Mouse (Mus musculus) kidney, postnatal 0 days (tissue): ENCODE results near the gene Cdkn3. TPM values are rescaled to one million over a fixed set of nuclear protein-coding genes. Genes with fewer than 3 reads are reported as not detected.

Source experiments
- ATAC-seq: fragments of 200-750 bp; cut with Nextera tagmentation; replicated peaks from 2 replicates; pipeline ENCODE4 v1.8.0; 2017; ENCODE audit warnings: low read depth, moderate number of reproducible peaks, moderate TSS enrichment, moderate library complexity; ENCODE audit not compliant: low FRiP score
- DNase-seq: peaks from one replicate; pipeline ENCODE4 v3.0.0-alpha.2; 2016; ENCODE audit warnings: low spot score
- H3K27ac ChIP-seq: fragments of 300-500 bp; sonication (generic); 2 replicates; pipeline ENCODE4 v1.5.1; 2014; ENCODE audit warnings: mild to moderate bottlenecking
- H3K27me3 ChIP-seq: fragments of 300-500 bp; sonication (generic); 2 replicates; pipeline ENCODE4 v1.6.1; 2014; ENCODE audit warnings: low read length, mixed read lengths; ENCODE audit not compliant: insufficient read depth
- H3K36me3 ChIP-seq: fragments of 300-500 bp; sonication (generic); 2 replicates; pipeline ENCODE4 v1.6.1; 2014; ENCODE audit warnings: low read length, mixed read lengths; ENCODE audit not compliant: insufficient read depth
- H3K4me1 ChIP-seq: fragments of 300-500 bp; sonication (generic); replicated peaks from 2 replicates; pipeline ENCODE4 v1.6.1; 2014; ENCODE audit warnings: antibody characterized with exemption, low read length, mixed read lengths; ENCODE audit not compliant: insufficient read depth
- H3K4me2 ChIP-seq: fragments of 300-500 bp; sonication (generic); 2 replicates; pipeline ENCODE4 v1.6.1; 2014; ENCODE audit warnings: mild to moderate bottlenecking, low read length, moderate library complexity, mixed read lengths
- H3K4me3 ChIP-seq: fragments of 300-500 bp; sonication (generic); replicated peaks from 2 replicates; pipeline ENCODE4 v1.5.1; 2014; ENCODE audit warnings: low read depth, low read length
- H3K9ac ChIP-seq: fragments of 300-500 bp; sonication (generic); 2 replicates; pipeline ENCODE4 v1.6.1; 2014; ENCODE audit warnings: low read depth, low read length
- H3K9me3 ChIP-seq: fragments of 300-500 bp; sonication (generic); replicated peaks from 2 replicates; pipeline ENCODE4 v1.6.1; 2016; ENCODE audit warnings: low read length, inconsistent platforms, mixed read lengths
- CTCF ChIP-seq: IDR thresholded peaks from 2 replicates; pipeline ENCODE4 v1.5.1; 2016; ENCODE audit warnings: antibody characterized with exemption, low read depth, mild to moderate bottlenecking, moderate library complexity
- WGBS: fragments of 180-500 bp; shearing (Covaris S2); extraction: QIAGEN DNeasy Blood & Tissue Kit; methylation state at CpG from one replicate; pipeline ENCODE4 v1.1.7; 2014; 5-methylcytosine and 5-hydroxymethylcytosine counted together
- polyA plus RNA-seq: library from polyadenylated mRNA; unstranded; fragments of >200 nt; fragmentation: Nextera tagmentation; extraction: Ambion mirVana; gene quantifications from 2 replicates; pipeline ENCODE4 v1.2.1, GENCODE M21; 2015

Gene Cdkn3
- polyA plus RNA-seq, 1 experiment from 2014 or later = 44.0 TPM

DNA sequence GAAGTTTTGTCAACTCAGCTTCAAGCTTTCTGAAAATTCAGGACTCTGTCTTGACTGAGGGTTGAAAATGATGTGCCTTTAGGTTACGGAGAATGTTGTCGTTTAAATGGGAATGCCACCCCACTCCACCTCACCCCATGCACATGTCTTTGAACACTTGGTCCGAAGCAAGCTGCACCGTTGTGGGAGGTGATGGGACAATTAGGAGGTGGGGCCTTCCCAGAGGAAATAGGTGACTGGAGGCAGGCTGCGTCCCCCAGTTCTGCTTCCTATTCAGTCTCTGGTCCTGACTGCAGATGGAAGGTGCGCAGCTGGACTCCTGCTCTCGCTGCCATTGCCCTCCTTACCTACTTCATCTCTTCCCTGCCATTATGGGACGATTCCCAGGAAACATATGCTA lies 4.5 kb upstream of the Cdkn3 start:
- Histone ChIP-seq H3K4me1 (peaks cover 2% of the 10 kb centered on the region; the same call in 1 of the 2 replicates), H3K4me3 (no peak overlapping the region), H3K27ac (no peak overlapping the region), H3K27me3 (no peaks in the 10 kb centered on the region), H3K36me3 (no peaks in the 10 kb centered on the region), H3K9me3 (no peaks in the 10 kb centered on the region), H3K9ac (no peak overlapping the region), H3K4me2 (no peak overlapping the region)
- TF ChIP-seq CTCF = no peak
- DNase-seq = no peak
- WGBS = 94% methylated on average over 8 of the region's 8 CpGs
- no peak for ATAC-seq

DNA sequence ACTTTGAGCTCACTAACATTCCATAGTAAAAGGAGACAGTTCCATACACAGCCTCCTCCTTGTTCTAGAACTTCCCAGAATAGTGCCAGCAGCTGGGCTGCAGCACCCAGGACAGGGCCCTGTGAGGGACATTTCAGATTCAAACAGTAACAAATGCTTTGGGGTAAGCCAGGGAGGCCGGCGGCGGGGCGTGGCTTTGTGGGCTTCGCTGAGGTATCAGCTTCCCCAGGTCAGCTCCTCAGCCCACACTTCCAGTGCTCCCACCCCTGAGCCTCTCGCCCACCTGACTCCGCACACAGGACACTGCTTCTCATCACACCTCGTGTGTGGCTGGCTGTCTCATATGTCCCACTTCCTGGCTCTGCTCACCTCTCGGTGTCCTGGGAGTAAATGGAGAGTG lies 2.6 kb upstream of the Cdkn3 start:
- H3K4me1 ChIP-seq = peaks cover 8% of the 10 kb centered on the region; the same call in 1 of the 2 replicates
- H3K4me3 ChIP-seq = no peak overlapping the region
- no peaks in the 10 kb centered on the region for H3K9me3 ChIP-seq
- no peak for ATAC-seq
- H3K27ac ChIP-seq = no peak overlapping the region
- no peaks in the 10 kb centered on the region for H3K27me3 ChIP-seq
- 52% methylated on average over 9 of the region's 9 CpGs for WGBS
- DNase-seq = no peak
- H3K4me2 ChIP-seq = no peak overlapping the region
- no peak for TF ChIP-seq CTCF
- no peak overlapping the region for H3K9ac ChIP-seq
- no peaks in the 10 kb centered on the region for H3K36me3 ChIP-seq

DNA sequence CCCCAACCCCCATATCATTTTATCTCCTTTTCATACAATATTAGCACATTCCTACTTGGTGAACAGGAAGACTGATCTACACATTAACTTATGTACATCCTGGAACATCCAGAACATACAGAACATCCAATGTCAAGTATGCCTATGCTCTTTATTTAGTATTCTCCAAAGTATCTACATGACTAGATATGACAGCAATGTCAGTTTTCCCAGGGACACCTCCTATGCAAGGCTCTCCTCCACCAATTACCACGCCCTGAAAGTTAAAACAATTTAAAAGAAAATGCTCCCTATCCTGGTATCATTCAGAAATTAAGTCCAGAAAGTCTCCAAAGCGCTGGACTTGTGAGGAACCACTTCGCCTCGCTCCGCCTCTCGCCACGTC lies 379 bp upstream of the Cdkn3 start:
- peak overlapping the region; percentile 97 for H3K4me2 ChIP-seq
- ATAC-seq = no peak
- H3K9ac ChIP-seq = no peak overlapping the region
- no peaks in the 10 kb centered on the region for H3K27me3 ChIP-seq
- peaks cover 8% of the 10 kb centered on the region; the same call in 1 of the 2 replicates for H3K4me1 ChIP-seq
- H3K36me3 ChIP-seq = no peaks in the 10 kb centered on the region
- no peaks in the 10 kb centered on the region for H3K9me3 ChIP-seq
- peak overlapping the region; percentile 82 for H3K4me3 ChIP-seq
- DNase-seq = no peak
- TF ChIP-seq CTCF = no peak
- no peak overlapping the region for H3K27ac ChIP-seq
- WGBS = under 1% methylated on average over 7 of the region's 7 CpGs

DNA sequence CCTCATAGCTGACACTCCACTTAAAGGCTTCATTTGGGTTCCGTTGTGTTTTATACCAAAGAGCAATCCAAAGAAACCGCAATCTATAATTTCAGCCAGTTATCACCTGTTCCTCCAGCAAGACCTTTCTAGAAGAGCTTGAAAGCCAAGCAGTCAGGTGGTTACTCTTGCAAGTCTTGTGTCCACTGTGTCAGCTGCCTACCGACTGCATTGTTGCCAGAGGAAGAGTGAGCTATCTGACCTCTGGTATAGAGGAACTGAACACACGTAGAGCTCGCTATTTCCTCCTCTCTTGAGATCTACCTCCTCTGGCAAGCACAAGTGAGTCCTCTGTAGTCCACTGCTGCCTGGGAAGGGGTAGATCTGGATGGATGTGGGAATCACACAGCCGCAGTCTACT lies 845 bp downstream of the Cdkn3 start:
- peak overlapping the region; percentile 82 for H3K4me3 ChIP-seq
- H3K4me1 ChIP-seq = peaks cover 8% of the 10 kb centered on the region; the same call in 1 of the 2 replicates
- TF ChIP-seq CTCF = no peak
- no peak for ATAC-seq
- no peaks in the 10 kb centered on the region for H3K36me3 ChIP-seq
- WGBS = 47% methylated on average over 6 of the region's 6 CpGs
- H3K9ac ChIP-seq = peak overlapping the region; percentile 67
- H3K4me2 ChIP-seq = peak overlapping the region; percentile 97
- no peaks in the 10 kb centered on the region for H3K27me3 ChIP-seq
- no peaks in the 10 kb centered on the region for H3K9me3 ChIP-seq
- H3K27ac ChIP-seq = no peak overlapping the region
- DNase-seq = peak; percentile 8

DNA sequence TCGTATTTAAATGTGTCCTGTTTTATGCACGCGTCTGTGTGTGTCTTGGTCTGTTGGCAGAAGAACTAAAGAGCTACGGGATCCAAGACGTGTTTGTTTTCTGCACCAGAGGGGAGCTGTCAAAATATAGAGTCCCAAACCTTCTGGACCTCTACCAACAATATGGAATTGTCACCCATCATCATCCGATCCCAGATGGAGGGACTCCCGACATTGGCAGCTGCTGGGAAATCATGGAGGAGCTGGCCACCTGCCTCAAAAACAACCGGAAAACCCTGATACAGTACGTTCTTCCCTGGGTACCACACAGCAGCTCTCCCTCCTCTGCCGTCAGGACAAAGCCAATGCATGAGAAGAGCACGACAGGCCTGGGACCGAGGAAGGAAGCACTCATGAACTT lies 6.8 kb downstream of the Cdkn3 start:
- Histone ChIP-seq H3K9ac (no peak overlapping the region), H3K4me2 (no peak overlapping the region), H3K36me3 (peaks cover 24% of the 10 kb centered on the region), H3K4me3 (no peak overlapping the region), H3K27ac (no peak overlapping the region), H3K4me1 (no peaks in the 10 kb centered on the region), H3K9me3 (no peaks in the 10 kb centered on the region), H3K27me3 (no peaks in the 10 kb centered on the region)
- no peak for ATAC-seq
- no peak for DNase-seq
- WGBS = 81% methylated on average over 12 of the region's 12 CpGs
- TF ChIP-seq CTCF = no peak

DNA sequence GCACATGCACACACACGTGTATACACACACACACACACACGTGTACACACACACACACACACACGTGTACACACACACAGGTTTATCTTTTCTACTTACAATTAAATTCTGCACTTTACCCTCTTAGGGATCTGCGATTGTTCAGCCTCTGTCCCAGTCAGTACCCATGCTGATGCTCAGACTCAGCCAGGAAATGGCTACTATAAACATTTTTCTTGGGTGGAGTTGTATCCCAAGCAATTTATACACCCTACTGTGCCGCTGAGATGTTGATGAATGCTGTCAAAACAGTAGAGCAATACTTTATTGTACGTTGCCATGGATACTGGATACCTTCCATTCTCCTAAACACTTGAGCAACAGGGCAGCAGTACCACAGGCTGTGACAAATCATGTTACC lies 9.7 kb downstream of the Cdkn3 start:
- DNase-seq = no peak

DNA sequence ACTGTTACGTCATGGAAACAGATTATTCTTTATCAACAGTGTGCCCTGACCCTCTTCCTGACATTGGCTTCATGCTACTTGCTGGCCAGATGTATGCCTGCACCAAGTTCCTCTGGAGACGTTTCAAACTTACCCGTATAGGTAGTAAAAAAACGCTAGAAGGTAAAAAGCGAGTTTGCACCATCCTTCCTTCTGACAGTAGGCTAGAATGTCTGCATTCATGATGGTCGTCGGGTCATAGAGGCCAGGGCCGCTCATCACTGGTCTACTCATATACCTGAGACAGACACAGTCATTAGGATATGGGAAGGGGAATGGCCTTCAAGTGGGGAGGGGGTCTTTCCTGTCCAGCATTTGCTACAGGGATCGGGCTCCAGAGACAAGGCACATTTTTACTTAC lies 18.4 kb downstream of the Cdkn3 start:
- no peak overlapping the region for H3K9ac ChIP-seq
- no peaks in the 10 kb centered on the region for H3K27me3 ChIP-seq
- ATAC-seq (no peak), DNase-seq (no peak)
- H3K36me3 ChIP-seq = peaks cover 44% of the 10 kb centered on the region
- H3K4me1 ChIP-seq = no peaks in the 10 kb centered on the region
- no peak overlapping the region for H3K4me3 ChIP-seq
- H3K27ac ChIP-seq = no peak overlapping the region
- no peak overlapping the region for H3K4me2 ChIP-seq
- no peak for TF ChIP-seq CTCF
- 98% methylated on average over 9 of the region's 9 CpGs for WGBS
- H3K9me3 ChIP-seq = peaks cover 9% of the 10 kb centered on the region

More for the DNA sequence above, 9.7 kb downstream of the Cdkn3 start:
- H3K4me3 ChIP-seq = no peak overlapping the region
- no peak overlapping the region for H3K27ac ChIP-seq
- no peak for ATAC-seq
- no peak for TF ChIP-seq CTCF
- no peaks in the 10 kb centered on the region for H3K9me3 ChIP-seq
- peaks cover 25% of the 10 kb centered on the region for H3K36me3 ChIP-seq
- WGBS = 88% methylated on average over 6 of the region's 6 CpGs
- no peak overlapping the region for H3K4me2 ChIP-seq
- no peaks in the 10 kb centered on the region for H3K4me1 ChIP-seq
- H3K27me3 ChIP-seq = no peaks in the 10 kb centered on the region
- H3K9ac ChIP-seq = no peak overlapping the region
